Mouse (Mus musculus): ENCODE results near the gene Haao.

Haao gene

DNA sequence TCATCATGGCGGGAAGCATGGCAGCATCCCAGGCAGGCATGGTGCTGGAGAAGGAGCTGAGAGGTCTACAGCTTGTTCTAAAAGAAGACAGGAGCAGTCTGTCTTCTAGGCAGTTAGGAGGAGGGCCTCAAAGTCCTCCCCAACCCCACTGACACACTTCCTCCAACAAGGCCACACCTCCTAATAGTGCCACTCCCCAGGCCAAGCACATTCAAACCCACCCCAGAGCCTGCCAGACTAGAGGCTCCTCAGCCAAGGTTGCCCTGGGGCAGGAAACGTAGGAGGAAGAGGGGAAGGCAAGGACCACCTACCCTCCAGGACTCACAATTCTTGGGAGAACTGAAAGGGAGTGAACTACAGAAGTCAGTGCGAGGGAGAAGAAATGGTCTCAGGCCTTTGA, at the start of gene Haao:
Gene Haao, minus strand, starts transcription at position 149 of the 400 bp plus-strand sequence.
- DNase-seq: no peak

- no peak for DNase-seq
These were observed 49.6 kb upstream of the Haao start for GRCm38 (mm10) chr17:83897361-83897799.

GRCm38 (mm10) chr17:83896723-83897122, 49.0 kb upstream of the Haao start:
- peak; percentile 31 to 54 for DNase-seq

- no peak for DNase-seq
These were observed 47.6 kb upstream of the Haao start for GRCm38 (mm10) chr17:83895321-83895770.

DNA sequence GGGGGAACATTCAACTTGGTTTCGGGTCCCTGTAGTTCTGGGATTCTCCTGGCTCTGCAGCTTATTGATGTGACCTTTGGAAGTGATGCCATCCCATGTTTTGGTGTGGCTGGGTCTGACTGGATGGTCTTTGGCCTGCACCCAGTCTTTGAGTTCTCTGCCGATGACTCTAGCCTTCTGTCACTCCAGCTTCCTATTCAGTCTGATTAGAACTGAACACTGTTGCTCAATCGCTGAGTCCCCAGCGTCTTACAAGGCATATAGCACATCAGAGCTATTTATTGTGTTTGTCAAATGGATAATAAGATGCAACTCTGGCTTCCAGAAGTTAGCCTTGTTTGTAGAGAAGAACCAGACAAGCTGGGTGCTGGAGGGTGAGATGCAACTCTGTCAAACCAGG, 45.4 kb upstream of the Haao start:
- no peak for DNase-seq

DNA sequence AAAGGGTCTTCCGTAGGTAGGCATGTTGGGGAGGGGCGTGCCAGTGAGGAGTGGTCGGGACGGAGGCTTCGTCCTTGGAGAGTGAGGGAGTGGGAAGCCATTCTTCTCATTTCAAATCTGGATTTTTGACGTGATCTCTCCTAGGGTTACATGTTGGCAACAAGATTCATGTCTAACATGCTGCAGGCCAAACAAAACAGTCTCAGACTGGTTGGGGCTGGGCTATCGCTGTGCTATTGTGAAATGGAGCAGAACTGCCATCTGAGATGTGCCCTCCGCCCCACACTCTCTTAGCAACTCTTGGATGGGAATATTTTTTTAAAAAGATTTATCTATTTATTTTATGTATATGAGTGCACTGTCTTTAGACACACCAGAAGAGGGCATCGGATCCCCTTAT, 44.1 kb upstream of the Haao start:
- no peak for DNase-seq

- DNase-seq: no peak
These were observed 42.6 kb upstream of the Haao start for GRCm38 (mm10) chr17:83890373-83890696.

DNA sequence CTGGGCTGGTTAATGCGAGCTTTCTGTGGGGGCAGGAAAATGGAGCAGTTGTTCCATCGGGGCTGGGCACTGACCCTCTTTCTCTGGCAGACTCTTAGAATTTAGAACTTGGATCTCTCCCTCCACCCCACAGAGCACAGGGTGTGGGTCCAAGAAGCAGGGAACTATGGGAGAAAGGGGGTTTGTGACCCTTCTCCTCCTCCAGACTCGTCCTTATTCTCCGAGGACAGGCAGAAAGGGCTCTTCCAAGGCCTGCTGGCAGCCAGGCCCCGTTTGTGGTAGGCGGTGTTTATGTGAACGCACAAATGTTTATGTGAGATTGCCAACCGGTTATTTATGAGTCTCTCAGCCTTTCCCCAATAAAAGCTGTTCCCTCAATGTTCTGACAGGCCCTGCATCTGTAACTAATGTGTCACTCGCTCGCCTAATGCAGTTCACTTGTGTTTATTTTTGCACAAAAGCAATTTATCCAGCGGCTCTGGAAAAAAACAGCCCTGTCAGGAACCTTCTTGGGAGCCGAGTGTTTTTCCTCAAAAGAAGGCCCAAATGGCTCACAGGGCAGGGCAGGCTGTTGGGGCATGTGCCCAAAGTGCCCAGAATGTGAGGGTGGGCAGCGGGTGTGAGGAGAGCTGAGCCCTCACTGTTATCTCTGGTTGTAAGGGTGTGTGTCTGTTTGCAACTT, 42.1 kb upstream of the Haao start:
- DNase-seq: peak in 1 of 2 experiments; percentile 27

GRCm38 (mm10) chr17:83889329-83889690, 41.5 kb upstream of the Haao start:
- no peak for DNase-seq

- no peak for DNase-seq
These were observed 39.5 kb upstream of the Haao start for GRCm38 (mm10) chr17:83887241-83887640.

DNA sequence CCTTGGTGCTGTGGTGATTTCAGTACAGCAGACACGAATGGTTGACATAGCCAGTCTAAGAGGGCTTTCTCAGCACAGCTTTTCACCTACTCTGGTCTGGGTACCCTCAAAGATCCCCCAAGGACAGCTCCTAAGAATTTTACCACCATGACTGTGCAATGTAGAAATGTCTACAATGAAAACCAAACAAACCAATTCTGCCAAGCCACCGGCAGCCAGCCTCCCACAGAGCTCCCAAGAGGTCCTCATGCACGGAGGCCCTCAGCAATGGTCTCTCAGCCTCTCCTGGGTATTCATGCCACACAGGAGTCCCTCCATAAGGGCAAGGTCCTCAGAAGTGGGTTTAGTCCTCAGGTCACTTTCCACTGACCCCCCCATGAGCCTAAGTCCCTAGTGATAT, 38.6 kb upstream of the Haao start:
- DNase-seq: no peak

DNA sequence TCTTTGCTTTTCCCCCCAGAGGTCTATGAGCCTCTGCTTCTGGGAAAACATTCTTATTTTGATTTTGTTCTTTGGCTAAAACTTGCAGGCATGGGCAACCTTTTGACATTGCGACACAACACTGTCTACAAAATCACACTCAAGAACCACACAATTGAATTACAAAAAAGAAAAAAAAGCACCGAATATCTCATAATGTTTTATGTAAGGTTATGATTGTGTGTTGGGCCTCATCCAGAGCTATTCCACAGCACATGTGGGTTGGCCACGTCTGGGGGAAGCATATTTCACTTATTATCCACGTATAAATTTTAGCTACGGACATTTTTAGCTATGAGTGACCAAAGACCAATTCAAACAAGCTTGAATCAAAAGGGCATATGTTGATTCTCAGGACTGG, 38.0 kb upstream of the Haao start:
- DNase-seq: no peak

DNA sequence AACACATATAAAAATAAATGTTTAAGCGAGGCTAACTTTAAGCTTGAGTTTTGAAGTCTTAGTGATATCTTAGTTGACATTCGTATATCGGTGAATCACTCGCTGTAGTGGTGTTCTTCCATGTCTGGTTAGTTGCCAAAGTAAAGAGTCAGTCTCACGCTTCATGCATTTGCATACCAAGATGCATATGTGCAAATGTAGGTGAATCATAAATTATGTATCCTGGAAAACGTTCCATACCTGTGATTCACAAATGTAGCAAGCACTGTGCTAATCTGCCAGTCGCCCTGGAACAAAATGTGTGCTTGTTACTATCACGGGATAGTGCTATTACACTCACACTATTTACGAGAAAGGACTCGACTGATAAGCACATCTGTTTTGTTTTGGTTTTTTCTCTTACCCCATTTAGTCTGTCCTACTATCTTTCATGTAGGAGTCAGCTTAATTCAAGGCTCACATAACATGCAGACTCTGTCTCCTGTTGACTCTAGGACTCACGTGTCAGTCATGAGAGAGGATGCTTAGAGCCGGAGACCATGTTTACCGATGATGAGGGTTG, 37.3 kb upstream of the Haao start:
- no peak for DNase-seq

- DNase-seq: no peak
These were observed 35.0 kb upstream of the Haao start for GRCm38 (mm10) chr17:83882788-83883187.

- DNase-seq: no peak
These were observed 33.3 kb upstream of the Haao start for GRCm38 (mm10) chr17:83881071-83881470.

DNA sequence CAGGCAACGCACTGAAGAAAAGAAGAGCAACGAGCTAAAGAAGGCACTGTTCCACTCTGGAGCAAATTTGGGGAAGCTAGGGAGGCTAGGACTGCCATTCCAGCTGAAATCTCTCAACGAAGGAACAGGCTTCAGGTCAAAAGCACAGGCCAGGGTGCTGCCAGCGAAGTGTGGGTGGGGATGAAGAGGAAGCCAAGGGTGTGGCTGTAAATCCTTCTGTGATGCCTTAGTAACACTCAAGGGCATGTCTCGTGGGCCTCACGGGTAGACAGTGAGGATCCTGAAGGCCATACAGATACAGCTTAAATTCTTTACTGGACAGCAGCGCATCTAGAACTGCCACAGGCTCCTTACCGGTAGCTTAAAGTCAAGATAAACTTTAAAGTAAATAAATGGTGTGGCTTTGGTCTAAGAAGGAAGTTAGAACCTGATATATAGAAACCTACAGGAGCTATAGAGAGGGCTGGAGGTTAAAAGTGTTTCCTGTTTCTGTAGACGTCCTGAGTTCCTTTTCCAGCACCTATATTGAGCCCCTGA, 32.5 kb upstream of the Haao start:
- no peak for DNase-seq

GRCm38 (mm10) chr17:83879631-83880030, 31.9 kb upstream of the Haao start:
- DNase-seq: no peak

DNA sequence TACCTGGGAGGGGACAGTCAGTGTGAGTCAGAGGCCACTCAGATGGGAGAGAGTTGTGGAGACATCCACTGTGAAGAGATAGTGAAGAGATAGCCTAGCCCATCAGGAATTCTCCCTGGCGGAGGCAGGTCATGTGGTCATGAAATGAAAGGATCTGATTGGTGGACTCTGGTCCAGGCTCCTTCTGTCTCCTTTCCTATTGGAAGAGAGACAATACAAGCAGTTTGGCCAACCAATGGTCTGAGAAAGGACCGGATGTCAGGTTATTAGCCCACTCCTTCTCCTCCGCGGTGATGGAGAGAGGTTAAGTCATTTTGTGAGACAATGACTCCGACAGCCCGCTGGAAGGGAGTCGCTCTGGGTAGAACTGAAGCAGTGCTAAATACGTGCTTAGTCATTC, 26.8 kb upstream of the Haao start:
- no peak for DNase-seq

DNA sequence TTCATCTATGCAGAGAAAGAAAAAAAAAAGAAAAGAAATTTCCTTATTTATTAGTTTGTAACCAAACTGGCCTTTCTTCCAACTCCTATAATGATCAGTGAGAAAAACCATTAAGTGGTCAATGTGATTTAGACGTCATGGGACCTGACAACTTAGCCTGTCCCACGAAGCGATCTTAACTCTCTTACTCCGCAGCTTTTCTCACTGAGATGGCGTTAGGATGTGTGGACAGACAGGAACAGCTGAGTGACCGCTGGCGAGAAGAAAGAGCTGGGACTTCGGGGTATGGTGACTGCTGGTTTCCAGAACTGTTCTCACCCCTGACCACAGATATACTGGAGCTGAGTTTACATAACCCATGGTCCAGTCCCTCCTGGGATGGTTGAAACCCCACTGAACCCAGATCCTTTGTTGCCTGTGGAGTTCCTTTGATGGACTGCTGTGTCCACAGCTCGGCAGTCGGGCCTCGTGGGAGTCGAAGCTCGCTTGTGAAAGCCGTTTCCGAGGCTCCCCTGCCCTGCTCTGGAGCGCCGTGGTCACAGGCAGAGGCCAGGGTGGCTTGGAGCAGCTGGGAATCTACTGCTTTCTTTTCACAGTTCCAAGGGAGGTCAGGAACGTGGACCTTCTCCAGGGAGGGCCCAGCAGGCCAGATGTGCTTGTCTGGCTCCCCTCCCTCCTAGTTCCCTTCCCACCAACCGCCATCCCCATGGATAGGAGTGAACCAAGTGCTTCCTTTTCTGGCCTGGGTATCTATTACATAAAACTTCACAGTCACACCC, 25.8 kb upstream of the Haao start:
- DNase-seq: no peak

- DNase-seq: peak; percentile 83 to 88
These were observed 25.1 kb upstream of the Haao start for GRCm38 (mm10) chr17:83872806-83873348.

DNA sequence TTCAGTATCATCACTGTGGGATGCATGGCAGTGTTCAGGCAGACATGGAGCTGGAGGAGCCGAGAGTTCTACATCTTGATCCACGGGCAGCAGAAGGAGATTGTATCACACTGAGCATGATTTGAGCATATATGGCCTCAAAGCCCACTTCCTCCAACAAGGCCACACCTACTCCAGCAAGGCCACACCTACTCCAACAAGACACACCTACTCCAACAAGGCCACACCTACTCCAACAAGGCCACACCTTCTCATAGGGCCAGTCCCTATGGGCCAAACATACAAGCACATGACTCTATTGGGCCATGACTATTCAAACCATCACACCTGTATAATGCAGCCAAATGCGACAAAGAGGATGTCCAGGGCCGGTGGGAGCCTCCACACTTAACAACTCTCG, 23.6 kb upstream of the Haao start:
- no peak for DNase-seq

DNA sequence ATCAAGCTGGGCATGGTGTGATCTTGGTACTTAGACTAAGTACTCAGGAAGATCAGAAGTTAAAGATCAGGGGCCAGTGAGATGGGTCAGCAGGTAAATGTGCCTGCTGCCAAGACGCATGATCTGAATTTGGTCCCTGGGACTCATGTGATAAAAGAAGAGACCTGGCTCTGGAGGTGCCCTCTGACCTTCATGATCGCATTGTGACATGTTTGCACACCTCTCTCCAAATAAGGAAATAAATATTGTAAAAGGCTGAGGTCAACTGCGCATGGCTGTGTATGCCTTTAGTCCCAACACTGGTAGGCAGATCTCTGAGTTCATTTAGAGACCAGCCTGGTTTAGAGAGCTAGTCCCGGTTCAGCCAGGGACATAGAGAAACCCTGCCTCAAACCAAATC, 22.6 kb upstream of the Haao start:
- no peak for DNase-seq

GRCm38 (mm10) chr17:83866582-83866981, 18.8 kb upstream of the Haao start:
- peak; percentile 47 to 66 for DNase-seq

GRCm38 (mm10) chr17:83865366-83865765, 17.6 kb upstream of the Haao start:
- no peak for DNase-seq

All from cerebellum, postnatal 25 days (tissue).